Mouse (Mus musculus): ENCODE data around the gene Exoc4. TPM values are rescaled to one million over a fixed set of nuclear protein-coding genes. Genes with fewer than 3 reads are reported as not detected.

Gene Exoc4
- polyA plus RNA-seq, 1 experiment from 2014 or later, result 5.0 TPM

GRCm38 (mm10) chr6:33399491-33399890, 150.6 kb downstream of the Exoc4 start:
- H3K9me3 ChIP-seq (ENCODE audit: low read length), result no peaks in the 10 kb centered on the region
- no peak for TF ChIP-seq EP300 (IDR thresholded peaks at IDR 0.05; ENCODE audit: low read depth)
- no peak for TF ChIP-seq CTCF (IDR thresholded peaks at IDR 0.05; ENCODE audit: low read depth)
- H3K27me3 ChIP-seq (ENCODE audit: insufficient read depth, low read length), result no peaks in the 10 kb centered on the region
- no peak for DNase-seq
- no peak overlapping the region for H3K9ac ChIP-seq (replicated peaks)
- H3K4me1 ChIP-seq (ENCODE audit: insufficient read depth), result no peaks in the 10 kb centered on the region
- H3K4me2 ChIP-seq (ENCODE audit: low read depth, low read length), result no peak overlapping the region
- no peaks in the 10 kb centered on the region for H3K36me3 ChIP-seq (replicated peaks; ENCODE audit: insufficient read depth, low read length)
- no peak overlapping the region for H3K4me3 ChIP-seq (ENCODE audit: low read depth, low read length)
- ATAC-seq, result no peak
- H3K27ac ChIP-seq (ENCODE audit: low read depth), result no peak overlapping the region
- 100% methylated on average over 1 of the region's 1 CpGs for WGBS (ENCODE audit: insufficient replicate concordance)

GRCm38 (mm10) chr6:33401161-33401560, 152.3 kb downstream of the Exoc4 start:
- TF ChIP-seq EP300 (IDR thresholded peaks at IDR 0.05; ENCODE audit: low read depth), result no peak
- 42% methylated on average over 2 of the region's 2 CpGs for WGBS (ENCODE audit: insufficient replicate concordance)
- DNase-seq, result no peak

GRCm38 (mm10) chr6:33405562-33406275, 156.8 kb downstream of the Exoc4 start:
- H3K9ac ChIP-seq (replicated peaks), result no peak overlapping the region
- no peak for DNase-seq
- no peak overlapping the region for H3K4me3 ChIP-seq (ENCODE audit: low read depth, low read length)
- no peaks in the 10 kb centered on the region for H3K9me3 ChIP-seq (ENCODE audit: low read length)
- H3K36me3 ChIP-seq (replicated peaks; ENCODE audit: insufficient read depth, low read length), result no peaks in the 10 kb centered on the region
- no peak overlapping the region for H3K4me2 ChIP-seq (ENCODE audit: low read depth, low read length)
- no peaks in the 10 kb centered on the region for H3K27me3 ChIP-seq (ENCODE audit: insufficient read depth, low read length)
- WGBS (ENCODE audit: insufficient replicate concordance), result 69% methylated on average over 4 of the region's 4 CpGs
- H3K4me1 ChIP-seq (ENCODE audit: insufficient read depth), result no peaks in the 10 kb centered on the region
- no peak for TF ChIP-seq EP300 (IDR thresholded peaks at IDR 0.05; ENCODE audit: low read depth)
- peak; percentile 47 for TF ChIP-seq CTCF (IDR thresholded peaks at IDR 0.05; ENCODE audit: low read depth)
- H3K27ac ChIP-seq (ENCODE audit: low read depth), result no peak overlapping the region
- no peak for ATAC-seq

More at GRCm38 (mm10) chr6:33401161-33401560, 152.3 kb downstream of the Exoc4 start:
- Histone ChIP-seq H3K9me3 (ENCODE audit: low read length) (no peaks in the 10 kb centered on the region), H3K36me3 (replicated peaks; ENCODE audit: insufficient read depth, low read length) (no peaks in the 10 kb centered on the region), H3K9ac (replicated peaks) (no peak overlapping the region), H3K4me2 (ENCODE audit: low read depth, low read length) (no peak overlapping the region), H3K27ac (ENCODE audit: low read depth) (no peak overlapping the region), H3K27me3 (ENCODE audit: insufficient read depth, low read length) (no peaks in the 10 kb centered on the region), H3K4me3 (ENCODE audit: low read depth, low read length) (no peak overlapping the region), H3K4me1 (ENCODE audit: insufficient read depth) (no peaks in the 10 kb centered on the region)
- ATAC-seq, result no peak

GRCm38 (mm10) chr6:33409586-33409985, 160.7 kb downstream of the Exoc4 start:
- no peaks in the 10 kb centered on the region for H3K36me3 ChIP-seq (replicated peaks; ENCODE audit: insufficient read depth, low read length)
- no peak for DNase-seq
- TF ChIP-seq EP300 (IDR thresholded peaks at IDR 0.05; ENCODE audit: low read depth) (no peak), CTCF (IDR thresholded peaks at IDR 0.05; ENCODE audit: low read depth) (no peak)
- 77% methylated on average over 3 of the region's 3 CpGs for WGBS (ENCODE audit: insufficient replicate concordance)
- no peak overlapping the region for H3K4me3 ChIP-seq (ENCODE audit: low read depth, low read length)
- no peak overlapping the region for H3K4me2 ChIP-seq (ENCODE audit: low read depth, low read length)
- no peak for ATAC-seq
- no peaks in the 10 kb centered on the region for H3K4me1 ChIP-seq (ENCODE audit: insufficient read depth)
- no peak overlapping the region for H3K9ac ChIP-seq (replicated peaks)
- no peaks in the 10 kb centered on the region for H3K27me3 ChIP-seq (ENCODE audit: insufficient read depth, low read length)
- H3K9me3 ChIP-seq (ENCODE audit: low read length), result no peaks in the 10 kb centered on the region
- H3K27ac ChIP-seq (ENCODE audit: low read depth), result no peak overlapping the region

- Histone ChIP-seq H3K4me1 (ENCODE audit: insufficient read depth) (no peaks in the 10 kb centered on the region), H3K27ac (ENCODE audit: low read depth) (no peak overlapping the region), H3K4me3 (ENCODE audit: low read depth, low read length) (no peak overlapping the region), H3K27me3 (ENCODE audit: insufficient read depth, low read length) (no peaks in the 10 kb centered on the region), H3K9me3 (ENCODE audit: low read length) (no peaks in the 10 kb centered on the region), H3K36me3 (replicated peaks; ENCODE audit: insufficient read depth, low read length) (no peaks in the 10 kb centered on the region), H3K9ac (replicated peaks) (no peak overlapping the region), H3K4me2 (ENCODE audit: low read depth, low read length) (no peak overlapping the region)
- DNase-seq, result no peak
- ATAC-seq, result no peak
- TF ChIP-seq CTCF (IDR thresholded peaks at IDR 0.05; ENCODE audit: low read depth), result no peak
- no peak for TF ChIP-seq EP300 (IDR thresholded peaks at IDR 0.05; ENCODE audit: low read depth)
These were observed 176.1 kb downstream of the Exoc4 start for GRCm38 (mm10) chr6:33425007-33425406.

- no peaks in the 10 kb centered on the region for H3K9me3 ChIP-seq (ENCODE audit: low read length)
- no peaks in the 10 kb centered on the region for H3K4me1 ChIP-seq (ENCODE audit: insufficient read depth)
- TF ChIP-seq EP300 (IDR thresholded peaks at IDR 0.05; ENCODE audit: low read depth) (no peak), CTCF (IDR thresholded peaks at IDR 0.05; ENCODE audit: low read depth) (no peak)
- 74% methylated on average over 4 of the region's 4 CpGs for WGBS (ENCODE audit: insufficient replicate concordance)
- H3K4me3 ChIP-seq (ENCODE audit: low read depth, low read length), result no peak overlapping the region
- H3K4me2 ChIP-seq (ENCODE audit: low read depth, low read length), result no peak overlapping the region
- no peak overlapping the region for H3K9ac ChIP-seq (replicated peaks)
- H3K36me3 ChIP-seq (replicated peaks; ENCODE audit: insufficient read depth, low read length), result no peaks in the 10 kb centered on the region
- no peak for ATAC-seq
- H3K27ac ChIP-seq (ENCODE audit: low read depth), result no peak overlapping the region
- no peaks in the 10 kb centered on the region for H3K27me3 ChIP-seq (ENCODE audit: insufficient read depth, low read length)
- DNase-seq, result no peak
These were observed 182.4 kb downstream of the Exoc4 start for GRCm38 (mm10) chr6:33431207-33431787.
